Mouse (Mus musculus): Measurements from ENCODE around the gene Pgbd5.
A peak's percentile ranks its signal among the peaks of the same experiment; 100 is the strongest.
"Not testable (repeated sequence)": the region's sequence is repeated elsewhere in the genome, so short reads cannot be mapped to it uniquely, and the experiment has no call there.

Gene Pgbd5

DNA sequence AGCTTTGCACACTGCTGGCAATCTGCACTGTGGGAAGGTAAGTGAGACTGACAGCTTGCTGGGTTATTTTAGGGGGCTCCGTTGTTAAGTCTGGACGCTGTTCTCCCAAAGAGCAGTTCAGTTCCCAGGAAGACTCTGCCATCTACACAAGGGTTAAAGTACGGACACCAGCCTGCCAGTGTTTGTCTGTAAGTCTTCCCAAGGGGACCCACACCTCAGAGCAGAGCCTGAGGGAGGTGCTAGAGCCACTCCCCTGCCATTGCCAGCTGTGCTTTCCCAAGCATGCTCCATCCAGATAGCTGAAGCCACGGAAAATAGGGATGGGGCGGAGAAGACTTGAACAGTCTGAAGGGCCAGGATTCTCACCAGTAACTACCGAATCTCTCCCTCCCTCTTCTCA, 8.6 kb downstream of the Pgbd5 start:
- DNase-seq (ENCODE audit: low spot score in 2 of 2): no peak

DNA sequence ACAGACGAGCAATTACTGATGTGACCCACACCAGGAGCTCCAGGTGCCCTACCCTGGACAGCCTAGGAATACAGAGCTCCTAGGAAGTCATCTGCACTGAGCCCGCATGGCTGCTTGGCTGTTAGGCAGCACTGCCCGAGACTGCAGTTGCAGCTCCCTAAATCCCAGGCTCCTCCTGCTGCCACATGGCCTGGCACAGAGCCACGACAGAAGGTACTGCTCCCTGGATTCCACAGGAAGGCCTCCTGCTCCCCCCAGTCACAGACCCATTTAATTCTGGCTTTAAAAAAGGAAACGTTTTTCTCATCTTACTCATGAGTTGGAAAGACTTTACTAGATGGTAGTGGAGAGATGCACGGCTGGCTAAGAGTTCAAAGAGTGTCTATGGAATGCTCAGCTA, 10.0 kb downstream of the Pgbd5 start:
- DNase-seq (ENCODE audit: low spot score in 2 of 2): no peak

DNA sequence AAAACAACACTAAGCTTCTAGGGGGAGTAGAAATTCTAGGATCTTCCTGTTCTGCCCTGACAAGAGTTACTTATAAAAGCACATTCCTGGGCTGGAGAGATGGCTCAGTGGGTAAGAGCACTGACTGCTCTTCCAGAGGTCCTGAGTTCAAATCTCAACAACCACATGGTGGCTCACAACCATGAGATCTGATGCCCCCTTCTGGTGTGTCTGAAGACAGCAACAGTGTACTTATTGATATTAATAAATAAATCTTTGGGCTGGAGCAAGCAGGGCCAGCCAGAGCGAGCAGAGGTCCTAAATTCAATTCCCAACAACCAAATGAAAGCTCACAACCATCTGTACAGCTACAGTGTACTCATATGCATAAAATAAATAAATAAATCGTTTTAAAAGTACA, 10.7 kb downstream of the Pgbd5 start:
- DNase-seq (ENCODE audit: low spot score in 2 of 2): not testable (repeated sequence)

DNA sequence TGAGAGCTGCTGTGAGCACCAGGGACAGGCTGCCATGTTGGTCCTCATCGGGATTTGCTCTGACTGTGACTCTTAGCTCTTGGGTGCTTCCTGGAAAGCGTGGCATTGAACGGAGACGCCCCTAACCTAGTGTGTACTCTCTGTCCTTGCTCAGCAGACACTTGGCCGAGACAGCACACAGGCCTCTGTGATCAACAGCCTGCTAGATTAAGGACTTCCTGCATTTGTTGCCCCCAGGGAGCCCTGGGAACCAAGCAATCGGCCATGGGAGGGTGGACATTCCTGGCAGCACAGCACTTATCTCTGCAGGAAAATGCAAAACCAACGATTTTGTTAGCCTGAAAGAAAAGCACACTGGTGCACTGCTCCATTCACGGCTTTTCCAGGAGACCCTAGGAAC, 18.0 kb downstream of the Pgbd5 start:
- no peak for DNase-seq (ENCODE audit: low spot score in 2 of 2)

DNA sequence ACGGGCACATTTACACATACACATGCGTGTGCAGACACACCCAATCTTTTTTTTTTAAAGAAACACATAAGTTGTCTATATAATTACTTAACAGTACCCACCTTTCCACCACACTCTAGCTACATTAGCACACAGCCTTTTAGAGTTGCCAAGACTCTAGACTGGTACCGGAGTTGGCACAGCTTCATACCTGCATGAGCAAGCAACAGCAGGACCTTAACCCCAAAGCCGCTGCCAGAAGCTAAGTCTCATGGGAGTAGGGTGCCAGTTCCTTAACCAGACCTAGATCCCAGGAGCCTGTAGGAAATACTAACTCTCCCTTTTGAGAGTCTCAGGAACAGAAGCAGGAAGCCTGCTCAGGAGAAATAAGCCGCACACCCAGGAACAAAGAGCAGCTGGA, 20.5 kb downstream of the Pgbd5 start:
- no peak for DNase-seq (ENCODE audit: low spot score in 2 of 2)

DNA sequence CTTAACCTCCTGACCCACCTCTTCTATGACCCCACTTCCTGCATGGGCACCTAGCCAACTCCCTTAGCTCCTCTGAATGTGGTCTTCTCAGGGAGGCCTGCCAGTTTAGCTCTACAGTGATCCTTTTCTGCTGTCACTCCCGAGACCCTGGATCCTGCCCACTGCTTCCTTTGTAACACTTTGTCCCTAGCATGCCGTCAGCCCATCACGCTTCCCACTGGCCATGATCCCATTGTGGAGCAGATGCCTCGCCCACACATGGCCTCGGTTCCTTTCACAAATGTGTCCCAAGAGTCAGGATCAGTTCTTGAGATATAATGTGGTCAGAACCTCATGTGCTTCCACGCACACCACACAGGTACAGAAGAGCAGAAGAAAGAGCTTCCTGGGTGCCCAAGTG, 21.3 kb downstream of the Pgbd5 start:
- no peak for DNase-seq (ENCODE audit: low spot score in 2 of 2)

DNA sequence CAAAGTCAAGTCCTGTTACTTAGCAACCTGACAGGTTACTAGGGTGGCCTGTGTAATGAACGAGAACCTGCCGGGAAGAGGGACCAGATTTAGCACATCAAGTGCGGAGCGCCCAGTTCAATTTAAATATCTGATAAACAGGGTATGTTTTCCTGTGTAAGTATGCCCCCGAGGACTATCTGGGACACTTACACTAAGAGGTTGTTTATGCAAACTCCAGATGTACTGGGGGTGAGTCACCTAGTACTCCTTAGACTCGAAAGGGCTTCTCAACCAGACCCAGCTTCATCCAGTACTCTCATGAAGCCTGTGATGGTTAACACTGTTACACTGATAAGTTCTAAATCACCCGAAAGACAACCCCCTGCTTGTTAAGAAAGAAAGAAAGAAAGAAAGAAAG, 22.8 kb downstream of the Pgbd5 start:
- no peak for DNase-seq (ENCODE audit: low spot score in 2 of 2)

DNA sequence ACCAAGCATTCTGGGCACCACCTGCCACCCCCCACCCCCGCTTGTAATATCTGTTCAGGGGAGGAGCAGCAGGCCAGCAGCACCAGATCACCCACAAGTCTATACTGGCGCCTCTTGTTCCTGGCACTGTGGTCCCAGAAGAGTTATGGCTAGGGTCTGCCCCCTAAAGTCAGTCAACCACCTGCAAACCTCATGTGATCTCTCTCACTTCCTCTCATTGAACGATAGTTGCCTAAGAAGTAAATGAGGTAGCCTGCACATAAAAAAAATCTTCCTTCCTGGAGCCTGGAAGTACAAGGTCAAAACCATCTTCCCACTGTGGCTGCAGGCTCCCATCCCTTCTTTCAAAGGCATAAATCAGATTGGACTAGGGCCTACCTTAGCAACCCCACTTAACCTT, 23.7 kb downstream of the Pgbd5 start:
- DNase-seq (ENCODE audit: low spot score in 2 of 2): no peak

DNA sequence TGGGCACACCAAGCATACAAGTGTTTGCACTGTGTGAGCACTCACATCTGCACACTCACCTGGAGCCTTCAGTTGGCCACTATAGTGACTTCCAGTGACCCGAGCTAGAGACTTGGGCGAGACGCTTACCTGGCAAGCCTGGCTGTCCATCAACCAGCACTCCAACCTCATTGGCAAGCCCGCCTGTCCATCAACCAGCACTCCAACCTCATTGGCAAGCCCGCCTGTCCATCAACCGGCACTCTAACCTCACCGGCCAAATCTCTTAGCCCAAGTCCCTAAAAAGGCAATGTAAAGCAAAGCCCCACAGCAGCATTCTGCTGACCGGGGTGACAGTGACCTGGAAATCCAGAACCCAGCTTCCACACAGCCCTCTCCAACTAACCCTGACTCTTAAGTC, 24.5 kb downstream of the Pgbd5 start:
- DNase-seq (ENCODE audit: low spot score in 2 of 2): peak in 1 of 2 experiments; percentile 71

DNA sequence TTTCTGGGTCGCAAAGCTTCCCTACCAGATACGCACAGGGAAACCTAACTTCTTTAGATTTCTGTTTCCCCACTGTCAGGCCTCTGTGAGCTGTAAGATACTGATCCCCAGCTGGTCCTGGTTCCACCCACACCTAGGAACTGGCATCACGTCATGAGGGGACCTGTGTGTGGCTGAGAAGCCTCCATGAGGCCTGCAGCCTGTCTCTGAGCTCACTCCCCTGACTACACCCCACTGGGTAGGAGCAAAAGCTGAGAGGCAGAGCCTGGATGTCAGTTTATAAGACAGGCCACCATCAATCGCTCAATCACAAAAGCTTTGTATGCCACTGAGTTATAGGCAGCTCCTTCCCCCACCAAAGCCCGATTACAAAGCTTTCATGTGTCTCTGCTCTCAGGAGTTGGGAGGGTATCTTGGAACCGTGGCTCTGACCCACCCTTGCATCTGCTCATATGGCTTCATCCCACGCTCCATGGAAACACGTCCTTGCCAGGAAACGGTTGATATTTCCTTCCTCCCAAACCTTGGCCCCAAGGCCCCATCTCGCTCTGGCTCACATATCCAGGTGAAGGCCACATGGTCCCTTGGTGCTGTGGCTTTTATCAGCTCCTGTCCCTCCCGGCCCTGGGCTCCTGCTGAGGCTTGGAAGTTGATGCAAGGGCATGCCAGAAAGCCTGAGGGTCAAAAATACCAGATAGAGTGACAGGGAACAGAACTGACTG, 26.1 kb downstream of the Pgbd5 start:
- no peak for DNase-seq (ENCODE audit: low spot score in 2 of 2)

DNA sequence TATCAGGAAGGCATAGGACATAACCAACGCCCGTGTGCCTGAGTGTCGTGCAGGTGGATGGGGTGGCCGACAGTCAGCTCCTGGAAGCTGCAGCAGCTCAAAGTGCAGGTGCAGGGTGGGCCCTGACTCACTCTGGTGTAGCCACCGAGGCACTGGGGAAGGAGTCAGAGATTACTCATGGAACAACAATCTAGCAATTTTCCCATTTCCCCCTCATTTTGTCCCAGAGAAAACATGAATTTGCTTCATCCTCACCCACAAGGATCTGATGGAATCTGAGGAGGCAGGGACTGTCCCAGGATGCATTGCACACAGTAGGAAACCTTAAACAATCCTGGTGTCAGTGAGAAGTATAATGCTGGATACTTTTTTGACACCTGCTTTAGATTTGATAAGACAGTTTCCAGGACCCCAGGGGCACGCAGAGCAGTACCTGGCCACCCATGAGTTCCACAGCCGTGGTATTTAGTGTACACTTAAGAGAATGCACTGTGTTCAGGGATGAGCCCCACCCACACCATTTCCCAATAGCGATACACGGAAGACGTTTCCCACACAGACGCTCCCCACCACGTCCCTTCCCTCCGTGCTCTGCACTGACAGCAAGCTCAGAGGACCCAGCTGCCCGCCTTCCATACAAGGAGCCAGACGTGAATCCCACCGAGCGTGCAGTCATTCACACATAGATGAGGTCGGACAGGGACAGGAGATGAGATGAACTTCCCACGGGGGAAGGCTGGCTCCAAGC, 26.8 kb downstream of the Pgbd5 start:
- DNase-seq (ENCODE audit: low spot score in 2 of 2): no peak

DNA sequence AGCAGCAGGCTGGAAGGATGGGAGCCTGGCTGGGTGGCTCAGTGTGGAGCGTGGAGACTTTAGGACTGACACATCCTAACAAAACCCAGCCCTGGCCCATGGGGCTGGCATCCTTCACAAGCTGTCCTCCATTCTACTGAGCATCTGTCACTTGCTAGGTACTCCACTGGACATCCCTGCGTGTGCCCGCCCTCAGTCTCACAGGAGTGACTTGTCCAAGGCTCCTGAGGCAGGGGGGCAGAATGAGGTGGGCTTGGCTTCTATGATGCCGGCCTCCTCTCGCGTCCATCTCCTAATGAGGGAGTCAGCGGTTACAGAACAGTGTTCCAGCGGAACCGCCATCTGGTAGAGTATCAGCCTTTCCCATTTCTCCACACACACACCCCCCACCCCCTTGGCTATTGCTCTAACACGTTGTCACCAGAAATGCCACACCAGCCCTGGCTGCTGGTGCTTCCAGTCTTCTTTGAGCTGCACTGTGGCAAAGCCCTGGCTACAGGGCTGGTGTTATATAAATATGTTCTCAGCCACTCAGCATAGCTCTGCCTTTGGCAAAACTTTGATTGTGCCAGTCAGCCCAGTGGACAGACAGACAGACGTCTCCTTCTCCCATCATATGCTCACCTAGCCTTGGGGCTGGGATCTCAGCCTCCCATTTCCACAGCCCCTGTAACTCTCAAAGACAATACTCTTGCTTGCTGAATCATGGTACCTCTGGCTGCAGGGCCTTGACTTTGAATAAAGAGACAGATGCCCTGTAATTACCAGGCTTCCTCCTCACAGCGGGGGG, 34.8 kb downstream of the Pgbd5 start:
- DNase-seq (ENCODE audit: low spot score in 2 of 2): no peak

DNA sequence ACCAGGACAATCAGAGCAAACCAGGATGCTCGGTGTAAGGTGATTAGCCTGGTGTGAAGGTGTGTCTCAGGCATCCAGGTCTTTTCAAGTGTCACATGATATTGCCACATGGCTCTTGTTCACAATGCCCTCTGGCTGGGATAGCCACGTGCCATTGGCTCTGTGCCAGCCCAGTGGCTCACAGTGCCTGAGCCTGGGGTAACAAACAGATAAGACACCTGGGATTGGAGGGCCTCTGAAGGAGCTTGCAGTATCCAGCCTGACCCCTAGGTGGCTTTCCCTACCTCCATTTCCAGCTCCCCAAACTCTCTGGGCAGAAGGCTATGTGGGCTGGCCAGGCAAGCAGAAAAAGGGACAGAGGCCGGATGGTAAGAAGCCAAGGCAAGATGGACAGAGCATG, 35.6 kb downstream of the Pgbd5 start:
- no peak for DNase-seq (ENCODE audit: low spot score in 2 of 2)

DNA sequence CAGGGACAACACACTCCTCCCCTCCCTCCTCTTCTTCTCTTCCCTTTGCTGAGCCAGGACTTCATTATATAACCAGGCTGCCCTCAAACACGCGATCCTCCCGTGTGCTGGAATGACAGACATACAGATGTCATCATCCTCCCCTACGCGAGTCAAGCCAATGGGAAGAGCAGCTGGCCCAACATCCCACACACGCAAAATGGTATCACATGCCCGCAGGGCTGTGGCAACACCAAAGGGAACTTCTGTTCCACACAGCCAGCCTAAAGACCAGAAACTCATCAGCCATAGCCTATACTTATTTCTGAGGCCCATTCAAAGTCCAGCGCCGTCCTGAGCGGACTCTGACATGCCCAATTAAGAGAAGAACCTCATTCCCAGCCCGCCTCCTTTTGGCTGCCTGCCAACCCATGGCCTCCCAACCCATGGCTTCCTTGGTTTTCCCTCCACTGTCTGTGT, 40.0 kb downstream of the Pgbd5 start:
- DNase-seq (ENCODE audit: low spot score in 2 of 2): no peak

DNA sequence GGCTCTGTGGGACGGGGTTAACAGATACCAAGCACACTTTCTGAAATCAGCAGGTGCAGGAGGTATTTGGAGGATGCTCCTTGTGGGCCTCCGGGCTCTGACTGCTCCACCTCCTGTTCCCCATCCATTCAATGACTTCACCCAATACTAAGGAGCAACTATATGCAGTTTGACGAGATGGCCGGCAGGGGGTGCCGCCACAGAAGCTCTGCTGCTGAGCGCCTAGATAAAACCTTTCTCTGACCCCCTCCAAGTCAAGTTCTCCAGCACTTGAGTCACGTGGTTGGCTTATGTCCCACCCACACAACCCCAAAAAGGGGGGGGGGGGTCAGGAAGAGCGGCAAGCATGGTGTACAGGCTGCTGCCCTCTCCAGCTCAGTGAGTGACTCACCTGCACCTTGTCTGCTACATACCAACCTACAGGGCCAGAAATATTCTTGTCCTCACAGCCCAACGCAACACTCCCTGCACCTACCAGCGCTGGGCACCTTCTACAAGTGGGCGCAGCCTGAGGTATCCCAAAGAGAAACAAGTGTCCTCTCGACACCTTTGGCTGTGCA, 40.5 kb downstream of the Pgbd5 start:
- DNase-seq (ENCODE audit: low spot score in 2 of 2): no peak

DNA sequence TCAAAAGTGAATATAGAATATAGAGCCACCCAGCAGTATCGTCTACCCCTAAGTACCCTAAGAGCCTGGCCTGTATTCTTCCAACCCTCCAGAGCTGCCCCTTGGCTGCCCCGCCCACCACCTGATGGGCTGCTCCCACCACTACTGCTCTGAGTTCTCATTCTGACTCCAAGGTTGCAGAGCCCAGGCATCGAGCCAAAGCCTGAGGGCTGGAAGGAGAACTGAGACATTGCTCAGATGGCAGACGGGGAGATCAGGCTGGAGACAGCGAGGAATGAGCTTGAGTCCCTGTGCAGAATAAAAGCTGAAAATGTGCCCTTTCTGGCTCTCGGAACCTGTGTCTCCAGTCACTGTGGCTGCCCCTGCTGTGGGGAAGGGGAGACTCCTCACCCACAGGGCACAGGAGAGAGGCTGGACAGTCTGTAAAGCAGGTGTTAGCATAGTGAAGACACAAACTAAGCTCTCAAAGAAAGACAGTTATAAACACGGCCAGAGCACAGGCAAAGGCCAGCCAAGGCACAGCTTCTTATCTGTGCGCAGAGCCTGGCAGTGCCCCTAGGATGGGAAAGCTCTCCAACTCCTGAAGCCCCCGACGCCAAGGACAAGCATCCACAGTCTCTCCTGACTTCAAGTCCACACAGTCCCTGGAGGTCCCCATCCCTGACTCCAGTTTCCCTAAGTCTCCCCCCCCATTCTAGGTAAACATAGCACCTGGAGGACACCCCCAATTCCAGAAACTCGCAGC, 42.0 kb downstream of the Pgbd5 start:
- DNase-seq (ENCODE audit: low spot score in 2 of 2): no peak

DNA sequence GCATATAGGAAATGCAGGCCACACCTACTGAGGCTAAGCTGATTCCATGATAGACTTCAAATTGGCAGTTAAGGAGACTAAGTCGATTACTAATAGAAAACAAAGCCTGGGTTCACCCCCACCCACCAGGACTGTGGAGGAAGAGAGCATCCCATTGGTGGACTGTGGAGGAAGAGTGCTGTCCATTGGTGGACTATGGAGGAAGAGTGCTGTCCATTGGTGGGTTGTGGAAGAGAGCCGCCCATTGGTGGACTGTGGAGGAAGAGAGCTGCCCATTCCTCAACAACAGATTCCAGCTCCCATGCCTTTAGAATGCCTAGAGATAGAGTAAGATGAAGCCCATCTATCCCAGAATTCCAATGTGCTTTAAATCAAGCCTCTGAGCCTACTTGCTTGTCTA, 42.9 kb downstream of the Pgbd5 start:
- DNase-seq (ENCODE audit: low spot score in 2 of 2): no peak

DNA sequence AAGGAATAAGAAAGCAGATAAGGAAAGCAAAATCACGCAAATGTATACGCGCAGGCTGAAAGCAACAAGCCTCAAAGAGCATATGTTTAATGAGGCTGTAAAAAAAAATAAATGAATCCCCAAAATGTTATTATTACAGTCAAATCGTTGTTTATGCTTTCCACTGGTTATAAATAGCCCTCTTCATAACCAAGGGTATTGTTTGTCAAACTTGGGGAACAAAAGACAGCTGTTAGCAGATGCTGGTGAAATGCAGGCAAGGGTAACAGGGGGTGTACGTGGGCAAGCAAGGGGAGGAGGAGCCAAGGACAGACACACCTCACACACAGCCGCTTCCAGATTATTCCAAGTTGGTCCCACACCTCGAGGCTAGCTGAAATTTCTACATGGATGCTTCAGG, 44.1 kb downstream of the Pgbd5 start:
- DNase-seq (ENCODE audit: low spot score in 2 of 2): no peak

DNA sequence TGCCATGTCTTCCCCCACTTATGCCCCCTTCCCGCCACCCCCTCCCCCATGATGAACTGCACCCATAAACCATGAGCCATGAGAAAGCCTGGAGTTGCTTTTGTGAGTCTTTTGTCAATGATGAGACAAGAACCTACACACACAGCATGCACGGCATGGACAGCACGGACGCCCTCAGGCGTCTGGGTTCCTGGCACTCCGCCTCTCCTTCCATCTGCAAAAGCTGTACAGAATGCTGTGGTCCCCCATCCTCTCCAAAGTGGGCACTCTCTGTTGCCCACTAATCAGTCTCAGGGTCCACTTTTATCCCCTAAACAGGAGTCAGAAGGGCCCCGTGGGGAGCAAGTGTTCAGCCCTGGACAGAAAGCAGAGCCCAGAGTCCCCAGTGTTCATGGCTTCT, 44.5 kb downstream of the Pgbd5 start:
- DNase-seq (ENCODE audit: low spot score in 2 of 2): no peak

DNA sequence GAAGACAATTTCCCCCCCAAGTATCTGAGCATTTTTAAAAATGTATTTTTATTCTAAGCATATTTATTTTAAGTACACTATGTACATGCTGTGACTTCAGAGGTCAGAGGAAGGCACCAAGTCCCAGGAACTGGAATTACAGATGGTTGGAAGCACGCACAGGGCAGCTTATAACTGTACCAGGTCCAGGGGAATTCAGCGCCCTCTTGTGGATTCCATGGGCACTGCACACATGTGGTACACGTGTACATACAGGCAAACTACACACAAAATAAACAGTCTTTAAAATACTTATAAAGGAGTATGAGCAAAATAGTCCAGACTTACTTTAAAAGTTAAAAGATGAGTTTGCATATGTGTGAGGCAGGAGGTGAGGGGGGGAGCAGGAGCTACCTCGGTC, 45.5 kb downstream of the Pgbd5 start:
- no peak for DNase-seq (ENCODE audit: low spot score in 2 of 2)

DNA sequence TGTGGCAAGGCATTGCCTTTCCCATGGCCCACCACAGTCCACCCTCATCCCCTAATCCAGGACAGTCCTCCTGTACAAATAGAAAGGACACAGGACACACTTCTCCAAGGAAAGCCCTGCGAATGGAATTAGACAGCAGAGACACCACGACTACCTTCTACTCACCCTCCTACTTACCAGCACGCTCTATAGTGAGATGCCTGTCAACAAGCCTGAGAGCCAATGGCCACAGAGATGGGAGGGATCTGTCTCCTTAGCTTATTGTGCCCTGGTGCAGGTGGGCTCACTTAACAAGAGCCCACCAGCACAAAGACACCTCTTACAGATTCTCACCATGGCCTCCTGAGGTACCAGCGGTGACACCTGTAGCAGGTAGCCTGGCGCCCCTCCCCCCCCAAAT, 46.4 kb downstream of the Pgbd5 start:
- DNase-seq (ENCODE audit: low spot score in 2 of 2): no peak

Measured in urinary bladder, postnatal 4 days (tissue).